Mouse (Mus musculus) heart, adult 2 months (tissue): ENCODE measurements around the gene Upk1b.

Experiments used
- CTCF ChIP-seq: fragments of 200-600 bp; IDR thresholded peaks from 2 replicates; pipeline ENCODE4 v1.8.1; 2022; ENCODE audit warnings: antibody characterized with exemption, mild to moderate bottlenecking, moderate library complexity
- EP300 ChIP-seq: fragments of 200-500 bp; IDR thresholded peaks from 2 replicates; pipeline ENCODE4 v1.6.1; 2011; ENCODE audit warnings: low read depth, low read length, control low read depth; ENCODE audit not compliant: insufficient read depth
- POLR2A ChIP-seq: fragments of 200-500 bp; IDR thresholded peaks from 2 replicates; pipeline ENCODE4 v1.6.1; 2011; ENCODE audit warnings: mild to moderate bottlenecking, low read depth, low read length, control low read depth; ENCODE audit not compliant: insufficient read depth

GRCm38 (mm10) chr16:38782524-38783067 lies 17.5 kb downstream of the Upk1b start:
- TF ChIP-seq EP300 (no peak), CTCF (no peak), POLR2A (no peak)
